ENCODE assay signal across 40 mouse cellular contexts in the genomic region with DNA sequence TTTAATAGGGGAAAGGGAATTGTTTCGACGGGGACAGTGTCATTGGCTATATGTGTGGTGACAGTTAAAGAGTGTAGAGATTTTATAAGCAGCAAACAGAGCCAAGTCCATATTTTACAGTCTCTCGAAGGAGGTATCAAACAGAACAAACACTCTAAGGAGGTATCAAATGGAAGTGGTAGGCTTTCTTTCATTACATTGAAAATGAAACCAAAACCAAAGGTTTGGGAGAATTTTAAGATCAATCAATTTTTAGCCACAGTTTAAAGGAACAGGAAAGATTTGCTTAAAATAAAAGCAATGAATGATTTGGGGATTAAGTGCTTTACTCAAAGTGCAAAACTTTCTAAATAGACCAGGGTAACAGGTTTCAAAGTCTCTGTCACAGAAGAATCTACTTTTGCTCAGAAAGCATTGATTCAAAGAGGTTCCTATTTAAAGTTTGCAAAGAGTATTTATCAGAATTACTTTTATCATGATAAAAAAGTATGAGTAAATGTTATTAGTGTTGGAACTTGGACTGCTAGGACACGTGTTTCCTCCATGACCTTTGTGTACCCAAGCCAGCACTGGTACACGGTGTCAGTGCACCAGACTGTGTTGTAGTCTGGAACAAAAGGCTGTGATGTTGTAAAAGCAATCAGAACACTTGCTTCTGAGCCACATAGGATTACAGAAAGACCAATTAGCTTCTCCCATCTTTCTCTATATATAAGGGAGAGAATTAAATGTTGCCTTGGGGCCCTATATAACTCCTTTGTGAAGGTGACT. TPM values are rescaled to one million over a fixed set of nuclear protein-coding genes. Genes with fewer than 3 reads are reported as not detected.
DNase-seq lines count a peak whose midpoint lies in the region; ATAC-seq and TF ChIP-seq lines count a peak whose summit lies in the region.
"Had no signal": no experiment of that assay in that cellular context is flagged by ENCODE, and none has a peak within 500 bp of the region (broad histone marks: within the 10 kb centered on the region; RNA-seq: fewer than 3 reads in every experiment).

No protein-coding gene starts in this region.

- no peaks in the 10 kb centered on the region for H3K36me3 ChIP-seq in liver, adult 2 months (ENCODE audit: control insufficient read depth, insufficient read depth, low read length)
- H3K36me3 ChIP-seq in liver, embryonic 11.5 days (ENCODE audit: control insufficient read depth, insufficient read depth, low read length) = no peaks in the 10 kb centered on the region
- H3K36me3 ChIP-seq in CH12.LX (replicated peaks in 1 of 2; ENCODE audit: control insufficient read depth in 1 of 2, insufficient read depth in 1 of 2, low read length in 1 of 2) = no peaks in the 10 kb centered on the region
- no peaks in the 10 kb centered on the region for H3K36me3 ChIP-seq in intestine, embryonic 15.5 days
- no peaks in the 10 kb centered on the region for H3K36me3 ChIP-seq in kidney, embryonic 15.5 days
- H3K36me3 ChIP-seq: embryonic facial prominence, embryonic 13.5 days; heart, embryonic 13.5 days; hindbrain, embryonic 10.5 days; hindbrain, embryonic 15.5 days; liver, embryonic 12.5 days; neural tube, embryonic 12.5 days had no signal

- TF ChIP-seq POLR2A in liver, adult 2 months (IDR thresholded peaks at IDR 0.05; ENCODE audit: extremely low read depth, insufficient read depth, low read length) = no peak
- TF ChIP-seq POLR2A in CH12.LX (IDR thresholded peaks at IDR 0.05; ENCODE audit: low read depth, low read length) = no peak

- TF ChIP-seq RAD21 in CH12.LX (IDR thresholded peaks at IDR 0.05; ENCODE audit: low read depth, low read length) = no peak

- DNase-seq in liver, adult 2 months (ENCODE audit: extremely low read depth, low read depth, low spot score) = peak; percentile 76
- DNase-seq in liver, embryonic 11.5 days (ENCODE audit: low spot score) = no peak
- DNase-seq in CH12.LX (ENCODE audit: extremely low read depth) = no peak
- DNase-seq in gastrocnemius, postnatal 14 days = no peak
- DNase-seq: adrenal gland, postnatal 25 days; cerebellum, adult 18-20 months; cerebellum, postnatal 10 days; gastrocnemius, adult 2 months; heart, postnatal 10 days; kidney, adult 11 months; kidney, postnatal 36 days; lung, adult 2 months; lung, postnatal 14 days; midbrain, embryonic 14.5 days; right cerebral cortex, adult 18-20 months; spleen, adult 18-20 months; thymus, adult 18-20 months; thymus, postnatal 25 days had no signal

- TF ChIP-seq EP300 in CH12.LX (IDR thresholded peaks at IDR 0.05; ENCODE audit: low read length) = no peak

- H3K27ac ChIP-seq in liver, adult 2 months (replicated peaks; ENCODE audit: insufficient read depth, low read depth, low read length) = no peak overlapping the region
- no peak overlapping the region for H3K27ac ChIP-seq in liver, embryonic 11.5 days (ENCODE audit: low read depth, low read length)
- no peak overlapping the region for H3K27ac ChIP-seq in CH12.LX (ENCODE audit: insufficient read depth, low read depth)
- H3K27ac ChIP-seq in intestine, embryonic 15.5 days = no peak overlapping the region
- H3K27ac ChIP-seq in kidney, embryonic 15.5 days = no peak overlapping the region
- H3K27ac ChIP-seq: embryonic facial prominence, embryonic 13.5 days; gastrocnemius, adult 2 months; heart, embryonic 13.5 days; hindbrain, embryonic 10.5 days; hindbrain, embryonic 15.5 days; layer of hippocampus, adult 2 months; left cerebral cortex, adult 2 months; liver, embryonic 12.5 days; neural tube, embryonic 12.5 days had no signal

- in situ Hi-C loops in CH12.LX (cut with MboI; ENCODE audit: low pct_ligation_motif_present, low pct_unique_long_range_greater_than_20kb, low sequenced_read_pairs) = loop anchor here (25.0 kb wide), 1 partner anchor 564 kb away; the partner anchor contains the start of gene Tnfsf4

- intact Hi-C loops in gastrocnemius, postnatal 14 days (cut with DNase I; ENCODE audit: low total_unique reads) = no loop called here

- H3K4me2 ChIP-seq in liver, embryonic 11.5 days = no peak overlapping the region
- peak overlapping the region; percentile 83 for H3K4me2 ChIP-seq in CH12.LX (ENCODE audit: insufficient read depth, low read depth, poor library complexity, severe bottlenecking)
- no peak overlapping the region for H3K4me2 ChIP-seq in intestine, embryonic 15.5 days (replicated peaks)
- no peak overlapping the region for H3K4me2 ChIP-seq in kidney, embryonic 15.5 days
- H3K4me2 ChIP-seq: embryonic facial prominence, embryonic 13.5 days; heart, embryonic 13.5 days; hindbrain, embryonic 15.5 days; liver, embryonic 12.5 days; neural tube, embryonic 12.5 days had no signal

- no peaks in the 10 kb centered on the region for H3K9me3 ChIP-seq in liver, embryonic 11.5 days (ENCODE audit: control insufficient read depth, low read length)
- H3K9me3 ChIP-seq in CH12.LX (replicated peaks; ENCODE audit: low read length) = no peaks in the 10 kb centered on the region
- H3K9me3 ChIP-seq in intestine, embryonic 15.5 days = no peaks in the 10 kb centered on the region
- no peaks in the 10 kb centered on the region for H3K9me3 ChIP-seq in kidney, embryonic 15.5 days (replicated peaks)
- H3K9me3 ChIP-seq: embryonic facial prominence, embryonic 13.5 days; heart, embryonic 13.5 days; hindbrain, embryonic 10.5 days; hindbrain, embryonic 15.5 days; liver, embryonic 12.5 days; neural tube, embryonic 12.5 days had no signal

- 47% methylated on average over 5 of the region's 5 CpGs for whole genome bisulfite sequencing in liver, adult 2 months
- WGBS in liver, embryonic 11.5 days = 73% methylated on average over 5 of the region's 5 CpGs
- 68% methylated on average over 5 of the region's 5 CpGs for WGBS in intestine, embryonic 15.5 days
- 74% methylated on average over 5 of the region's 5 CpGs for WGBS in kidney, embryonic 15.5 days

- peaks cover 3% of the 10 kb centered on the region; the same call in 1 of the 2 replicates for H3K4me1 ChIP-seq in liver, adult 2 months (ENCODE audit: control insufficient read depth, insufficient read depth, low read length)
- no peaks in the 10 kb centered on the region for H3K4me1 ChIP-seq in liver, embryonic 11.5 days (replicated peaks; ENCODE audit: control insufficient read depth, insufficient read depth, low read length)
- peaks cover 4 to 11% of the 10 kb centered on the region in 2 experiments; a peak in 3 of 4 replicates for H3K4me1 ChIP-seq in CH12.LX (ENCODE audit: control insufficient read depth in 1 of 2, insufficient read depth in 2 of 2)
- no peaks in the 10 kb centered on the region for H3K4me1 ChIP-seq in intestine, embryonic 15.5 days (replicated peaks)
- peaks cover 9% of the 10 kb centered on the region; the same call in 1 of the 2 replicates for H3K4me1 ChIP-seq in kidney, embryonic 15.5 days
- H3K4me1 ChIP-seq: embryonic facial prominence, embryonic 13.5 days; heart, embryonic 13.5 days; hindbrain, embryonic 10.5 days; hindbrain, embryonic 15.5 days; liver, embryonic 12.5 days; neural tube, embryonic 12.5 days had no signal

- H3K27me3 ChIP-seq in liver, adult 2 months (ENCODE audit: control insufficient read depth, insufficient read depth, low read length) = no peaks in the 10 kb centered on the region
- no peaks in the 10 kb centered on the region for H3K27me3 ChIP-seq in liver, embryonic 11.5 days (replicated peaks; ENCODE audit: control insufficient read depth, insufficient read depth, low read length)
- H3K27me3 ChIP-seq in CH12.LX (replicated peaks) = no peaks in the 10 kb centered on the region
- H3K27me3 ChIP-seq in intestine, embryonic 15.5 days (replicated peaks) = no peaks in the 10 kb centered on the region
- no peaks in the 10 kb centered on the region for H3K27me3 ChIP-seq in kidney, embryonic 15.5 days
- H3K27me3 ChIP-seq: embryonic facial prominence, embryonic 13.5 days; heart, embryonic 13.5 days; hindbrain, embryonic 15.5 days; liver, embryonic 12.5 days; neural tube, embryonic 12.5 days had no signal

- H3K9ac ChIP-seq in liver, adult 2 months (ENCODE audit: low read depth, low read length) = no peak overlapping the region
- H3K9ac ChIP-seq in liver, embryonic 11.5 days (ENCODE audit: low read depth, low read length) = no peak overlapping the region
- 0 out of 2 replicates have a peak overlapping the region, but pooled peaks have one; percentile 26 for H3K9ac ChIP-seq in CH12.LX (ENCODE audit: insufficient read depth, low read depth)
- no peak overlapping the region for H3K9ac ChIP-seq in intestine, embryonic 15.5 days
- H3K9ac ChIP-seq in kidney, embryonic 15.5 days = no peak overlapping the region
- H3K9ac ChIP-seq: embryonic facial prominence, embryonic 13.5 days; heart, embryonic 13.5 days; hindbrain, embryonic 15.5 days; liver, embryonic 12.5 days; neural tube, embryonic 12.5 days had no signal

- dilution Hi-C loops in CH12.LX (cut with MboI; ENCODE audit: extremely low pct_ligation_motif_present, extremely low pct_unique_long_range_greater_than_20kb, low sequenced_read_pairs) = no loop called here

- no peaks in the 10 kb centered on the region for H3K79me2 ChIP-seq in liver, adult 2 months (ENCODE audit: control insufficient read depth, insufficient read depth, low read length)
- H3K79me2 ChIP-seq in CH12.LX (replicated peaks; ENCODE audit: control insufficient read depth, extremely low read depth, insufficient read depth, poor library complexity, severe bottlenecking) = no peaks in the 10 kb centered on the region

- TF ChIP-seq CTCF in liver, adult 2 months (IDR thresholded peaks at IDR 0.05; ENCODE audit: low read depth, low read length) = no peak
- TF ChIP-seq CTCF in CH12.LX (conservative IDR thresholded peaks at IDR 0.05 in 1 of 2, IDR thresholded peaks at IDR 0.05 in 1 of 2; ENCODE audit: low read depth in 2 of 2, low read length in 2 of 2) = no peak

- no peak overlapping the region for H3K4me3 ChIP-seq in liver, adult 2 months (ENCODE audit: insufficient read depth, low read depth, low read length)
- no peak overlapping the region for H3K4me3 ChIP-seq in liver, embryonic 11.5 days (ENCODE audit: low read depth, low read length)
- H3K4me3 ChIP-seq in CH12.LX (replicated peaks in 1 of 3; ENCODE audit: low read depth in 2 of 3, low read length in 2 of 3, poor library complexity in 1 of 3) = no peak overlapping the region
- H3K4me3 ChIP-seq in intestine, embryonic 15.5 days (replicated peaks) = no peak overlapping the region
- no peak overlapping the region for H3K4me3 ChIP-seq in kidney, embryonic 15.5 days (replicated peaks)
- H3K4me3 ChIP-seq: embryonic facial prominence, embryonic 13.5 days; gastrocnemius, adult 2 months; heart, embryonic 13.5 days; hindbrain, embryonic 10.5 days; hindbrain, embryonic 15.5 days; layer of hippocampus, adult 2 months; left cerebral cortex, adult 2 months; liver, embryonic 12.5 days; neural tube, embryonic 12.5 days had no signal

- no peak for ATAC-seq in liver, embryonic 11.5 days (replicated peaks; ENCODE audit: low FRiP score)
- ATAC-seq in intestine, embryonic 15.5 days = peak; percentile 84
- ATAC-seq in kidney, embryonic 15.5 days (replicated peaks; ENCODE audit: low FRiP score) = no peak
- no peak for ATAC-seq in erythroid progenitor cell, adult 5-6 weeks (replicated peaks; ENCODE audit: low FRiP score, poor library complexity, severe bottlenecking)
- ATAC-seq: forebrain, embryonic 16.5 days; liver, embryonic 12.5 days; Patski had no signal

RNA-seq across cellular contexts. Expression of gene Pigc, which starts 17.8 kb away (rescaled TPM):
- total RNA-seq in liver, adult 2 months (2014; rRNA removed) = 7.1 and 7.3 TPM in 2 replicates
- polyA plus RNA-seq in liver, adult 2 months (2012; rRNA removed) = 9.4 and 9.5 TPM in 2 replicates
- polyA plus RNA-seq in liver, embryonic 11.5 days (2014; fragmentation: Nextera tagmentation; extraction: Ambion mirVana) = 22.8 and 25.0 TPM in 2 replicates
- total RNA-seq in CH12.LX (2012; rRNA removed) = 11.6 and 11.7 TPM in 2 replicates
- total RNA-seq in CH12.LX (2014; rRNA removed) = 15.8 and 17.4 TPM in 2 replicates
- polyA plus RNA-seq in CH12.LX (2012; ENCODE audit: insufficient read length, low read depth) = 12.4 and 15.9 TPM in 2 replicates
- polyA plus RNA-seq in intestine, embryonic 15.5 days (2015; fragmentation: Nextera tagmentation; extraction: Ambion mirVana) = 32.8 and 34.5 TPM in 2 replicates
- polyA plus RNA-seq in kidney, embryonic 15.5 days (2015; fragmentation: Nextera tagmentation; extraction: Ambion mirVana) = 39.7 and 40.4 TPM in 2 replicates
- total RNA-seq in gastrocnemius, postnatal 14 days (2021) = 10 to 100 TPM; 17.2 to 19.4 TPM
- total RNA-seq in erythroid progenitor cell, adult 5-6 weeks (2015; ENCODE audit: low replicate concordance) = 7.1 and 12.6 TPM in 2 replicates
- 9.8 TPM in 2 replicates for total RNA-seq in erythroid progenitor cell, adult 5-6 weeks (2017; ENCODE audit: low replicate concordance)

RNA-seq across cellular contexts. Expression of gene 4930558K02Rik, which starts 28.2 kb away (rescaled TPM):
- not detected in 2 replicates for total RNA-seq in liver, adult 2 months (2014; rRNA removed)
- not detected in 2 replicates for polyA plus RNA-seq in liver, adult 2 months (2012; rRNA removed)
- polyA plus RNA-seq in liver, embryonic 11.5 days (2014; fragmentation: Nextera tagmentation; extraction: Ambion mirVana) = not detected in 2 replicates
- total RNA-seq in CH12.LX (2012; rRNA removed) (not detected in 2 replicates), CH12.LX (2014; rRNA removed) (not detected in 2 replicates)
- 0.42 TPM in 1 of 2 replicates, not detected in the other for polyA plus RNA-seq in CH12.LX (2012; ENCODE audit: insufficient read length, low read depth)
- polyA plus RNA-seq in intestine, embryonic 15.5 days (2015; fragmentation: Nextera tagmentation; extraction: Ambion mirVana) = not detected in 2 replicates
- not detected in 2 replicates for polyA plus RNA-seq in kidney, embryonic 15.5 days (2015; fragmentation: Nextera tagmentation; extraction: Ambion mirVana)
- not detected for total RNA-seq in gastrocnemius, postnatal 14 days (2021)
- total RNA-seq in erythroid progenitor cell, adult 5-6 weeks (2015; ENCODE audit: low replicate concordance) = not detected in 2 replicates
- total RNA-seq in erythroid progenitor cell, adult 5-6 weeks (2017; ENCODE audit: low replicate concordance) = not detected in 2 replicates
- total RNA-seq: adrenal gland, postnatal 25 days; common myeloid progenitor, adult 5-6 weeks; gastrocnemius, adult 2 months; heart, adult 8-10 months; heart, postnatal 10 days; layer of hippocampus, adult 2 months; layer of hippocampus, postnatal 14 days; left cerebral cortex, adult 2 months; left cerebral cortex, postnatal 36 days; MEL had no signal
- polyA plus RNA-seq: brain, embryonic 14.5 days; embryonic facial prominence, embryonic 13.5 days; forebrain, embryonic 11.5 days; forebrain, embryonic 16.5 days; heart, embryonic 13.5 days; hindbrain, embryonic 10.5 days; kidney, embryonic 16.5 days; liver, embryonic 12.5 days; lung, adult 2 months; midbrain, embryonic 14.5 days; neural tube, embryonic 12.5 days; Patski; stomach, embryonic 16.5 days had no signal
